In the genomic region with DNA sequence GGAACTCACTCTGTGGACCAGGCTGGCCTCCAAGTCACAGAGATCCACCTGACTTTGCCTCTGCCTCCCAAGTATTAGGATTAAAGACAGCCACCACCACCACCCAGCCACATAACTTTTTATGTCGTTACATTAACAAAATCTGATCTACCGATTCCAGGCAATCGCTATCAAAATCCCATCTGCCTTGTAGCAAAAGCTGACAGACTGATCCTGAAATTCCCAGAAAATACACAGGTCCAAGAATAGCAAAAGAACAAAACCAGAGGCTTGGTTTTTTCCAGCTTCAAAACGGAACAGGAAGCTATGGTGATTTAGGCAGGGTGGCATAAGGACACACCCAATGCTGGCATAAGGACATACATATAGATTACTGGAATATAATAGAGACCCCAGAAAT, we compare ENCODE assay signal across 22 mouse cellular contexts.
"Had no signal": no experiment of that assay in that cellular context is flagged by ENCODE, and none has a peak within 500 bp of the region (broad histone marks: within the 10 kb centered on the region; RNA-seq: fewer than 3 reads in every experiment).

No protein-coding gene starts in this region.

- H3K4me3 ChIP-seq: heart, embryonic 10.5 days; heart, embryonic 12.5 days; hindbrain, embryonic 10.5 days; hindbrain, embryonic 12.5 days; hindbrain, embryonic 15.5 days; intestine, embryonic 15.5 days; left cerebral cortex, adult 2 months; limb, embryonic 13.5 days; limb, embryonic 15.5 days; liver, embryonic 12.5 days had no signal

- DNase-seq: gastrocnemius, postnatal 25 days; heart, postnatal 10 days; heart, postnatal 4 days; kidney, adult 18-20 months; kidney, adult 8-10 months; kidney, postnatal 10 days; kidney, postnatal 25 days; kidney, postnatal 4 days; left cerebral cortex, postnatal 4 days had no signal

- H3K9me3 ChIP-seq: heart, embryonic 10.5 days; heart, embryonic 12.5 days; hindbrain, embryonic 10.5 days; hindbrain, embryonic 12.5 days; hindbrain, embryonic 15.5 days; intestine, embryonic 15.5 days; limb, embryonic 13.5 days; limb, embryonic 15.5 days; liver, embryonic 12.5 days had no signal

- H3K27me3 ChIP-seq: heart, embryonic 12.5 days; hindbrain, embryonic 12.5 days; hindbrain, embryonic 15.5 days; intestine, embryonic 15.5 days; limb, embryonic 13.5 days; limb, embryonic 15.5 days; liver, embryonic 12.5 days had no signal

- H3K36me3 ChIP-seq: heart, embryonic 10.5 days; heart, embryonic 12.5 days; hindbrain, embryonic 10.5 days; hindbrain, embryonic 12.5 days; hindbrain, embryonic 15.5 days; intestine, embryonic 15.5 days; limb, embryonic 13.5 days; limb, embryonic 15.5 days; liver, embryonic 12.5 days had no signal

- H3K9ac ChIP-seq: heart, embryonic 12.5 days; hindbrain, embryonic 12.5 days; hindbrain, embryonic 15.5 days; intestine, embryonic 15.5 days; limb, embryonic 13.5 days; limb, embryonic 15.5 days; liver, embryonic 12.5 days; liver, embryonic 14.5 days had no signal

- ATAC-seq: inflammation-experienced regulatory T-cells, adult 6 months; intestine, embryonic 15.5 days; intestine, postnatal 0 days; liver, embryonic 12.5 days had no signal

- H3K4me2 ChIP-seq: heart, embryonic 12.5 days; hindbrain, embryonic 12.5 days; hindbrain, embryonic 15.5 days; intestine, embryonic 15.5 days; limb, embryonic 13.5 days; limb, embryonic 15.5 days; liver, embryonic 12.5 days had no signal

- H3K27ac ChIP-seq: heart, embryonic 10.5 days; hindbrain, embryonic 10.5 days; hindbrain, embryonic 12.5 days; hindbrain, embryonic 15.5 days; intestine, embryonic 15.5 days; limb, embryonic 13.5 days; limb, embryonic 15.5 days; liver, embryonic 12.5 days; liver, embryonic 14.5 days had no signal
